Mouse (Mus musculus) limb, embryonic 10.5 days (tissue): ENCODE results near the gene Ptpn3. TPM values are rescaled to one million over a fixed set of nuclear protein-coding genes. Genes with fewer than 3 reads are reported as not detected.
A peak's percentile ranks its signal among the peaks of the same experiment; 100 is the strongest.

Experiments
- DNase-seq: peaks from one replicate; pipeline ENCODE4 v3.0.0-alpha.2; 2017; ENCODE audit warnings: low spot score
- H3K27ac ChIP-seq: fragments of 300-500 bp; sonication (generic); 2 replicates; pipeline ENCODE4 v1.5.1; 2016; ENCODE audit warnings: mild to moderate bottlenecking
- H3K27me3 ChIP-seq: fragments of 300-500 bp; sonication (generic); 2 replicates; pipeline ENCODE4 v1.6.1; 2016; ENCODE audit warnings: low read depth, mild to moderate bottlenecking; ENCODE audit not compliant: poor library complexity, severe bottlenecking
- H3K36me3 ChIP-seq: fragments of 300-500 bp; sonication (generic); 2 replicates; pipeline ENCODE4 v1.6.1; 2016; ENCODE audit warnings: mild to moderate bottlenecking, moderate library complexity
- H3K4me1 ChIP-seq: fragments of 300-500 bp; sonication (generic); 2 replicates; pipeline ENCODE4 v1.6.1; 2016
- H3K4me3 ChIP-seq: fragments of 300-500 bp; sonication (generic); 2 replicates; pipeline ENCODE4 v1.5.1; 2016; ENCODE audit warnings: mild to moderate bottlenecking, moderate library complexity
- H3K9me3 ChIP-seq: fragments of 300-500 bp; sonication (generic); replicated peaks from 2 replicates; pipeline ENCODE4 v1.6.1; 2016; ENCODE audit warnings: mild to moderate bottlenecking
- WGBS: fragments of 180-500 bp; shearing (Covaris S2); methylation state at CpG from one replicate; pipeline ENCODE4 v1.1.7; 2016; 5-methylcytosine and 5-hydroxymethylcytosine counted together
- polyA plus RNA-seq: library from polyadenylated mRNA; unstranded; fragments of >200 nt; fragmentation: Nextera tagmentation; extraction: Ambion mirVana; gene quantifications from 2 replicates; pipeline ENCODE4 v1.2.1, GENCODE M21; 2016

Gene Ptpn3
- polyA plus RNA-seq, 1 experiment from 2014 or later = 1.4 TPM

- Histone ChIP-seq H3K36me3 (no peaks in the 10 kb centered on the region), H3K4me3 (no peak overlapping the region), H3K27ac (no peak overlapping the region), H3K27me3 (peaks cover 10% of the 10 kb centered on the region; the same call in 1 of the 2 replicates), H3K4me1 (peaks cover 7% of the 10 kb centered on the region), H3K9me3 (no peaks in the 10 kb centered on the region)
- WGBS = 95% methylated on average over 4 of the region's 4 CpGs
- DNase-seq = no peak
Observed at GRCm38 (mm10) chr4:57311750-57312149, 10.1 kb upstream of the Ptpn3 start.

- H3K27me3 ChIP-seq = peaks cover 13% of the 10 kb centered on the region
- H3K4me3 ChIP-seq = no peak overlapping the region
- no peaks in the 10 kb centered on the region for H3K9me3 ChIP-seq
- 46% methylated on average over 26 of the region's 26 CpGs for WGBS
- peaks cover 7% of the 10 kb centered on the region for H3K4me1 ChIP-seq
- peak; percentile 38 for DNase-seq
- H3K27ac ChIP-seq = no peak overlapping the region
- no peaks in the 10 kb centered on the region for H3K36me3 ChIP-seq
Observed at GRCm38 (mm10) chr4:57308214-57309000, 6.8 kb upstream of the Ptpn3 start.

- H3K4me1 ChIP-seq = peaks cover 7% of the 10 kb centered on the region
- H3K9me3 ChIP-seq = no peaks in the 10 kb centered on the region
- DNase-seq = no peak
- H3K27me3 ChIP-seq = peaks cover 19% of the 10 kb centered on the region
- 80% methylated on average over 4 of the region's 4 CpGs for WGBS
- no peaks in the 10 kb centered on the region for H3K36me3 ChIP-seq
- H3K27ac ChIP-seq = no peak overlapping the region
- no peak overlapping the region for H3K4me3 ChIP-seq
Observed at GRCm38 (mm10) chr4:57307747-57308146, 6.1 kb upstream of the Ptpn3 start.

GRCm38 (mm10) chr4:57306260-57306659 lies 4.6 kb upstream of the Ptpn3 start:
- no peak overlapping the region for H3K27ac ChIP-seq
- H3K36me3 ChIP-seq = no peaks in the 10 kb centered on the region
- no peaks in the 10 kb centered on the region for H3K9me3 ChIP-seq
- WGBS = 87% methylated on average over 4 of the region's 4 CpGs
- no peak for DNase-seq
- peaks cover 11% of the 10 kb centered on the region for H3K4me1 ChIP-seq
- peaks cover 21% of the 10 kb centered on the region for H3K27me3 ChIP-seq
- no peak overlapping the region for H3K4me3 ChIP-seq

GRCm38 (mm10) chr4:57305644-57306043 lies 4.0 kb upstream of the Ptpn3 start:
- DNase-seq = no peak
- H3K36me3 ChIP-seq = no peaks in the 10 kb centered on the region
- no peak overlapping the region for H3K27ac ChIP-seq
- 70% methylated on average over 7 of the region's 7 CpGs for WGBS
- no peaks in the 10 kb centered on the region for H3K9me3 ChIP-seq
- H3K27me3 ChIP-seq = peaks cover 25% of the 10 kb centered on the region
- peaks cover 16% of the 10 kb centered on the region for H3K4me1 ChIP-seq
- H3K4me3 ChIP-seq = no peak overlapping the region

- Histone ChIP-seq H3K27ac (peak overlapping the region; percentile 82), H3K4me3 (peak overlapping the region; percentile 82), H3K9me3 (no peaks in the 10 kb centered on the region), H3K4me1 (peaks cover 30% of the 10 kb centered on the region), H3K36me3 (no peaks in the 10 kb centered on the region), H3K27me3 (peaks cover 65% of the 10 kb centered on the region)
- DNase-seq = peak; percentile 60
- WGBS = under 1% methylated on average over 37 of the region's 37 CpGs
Observed at GRCm38 (mm10) chr4:57300469-57301409, 898 bp downstream of the Ptpn3 start.

- peak; percentile 65 for DNase-seq
- H3K9me3 ChIP-seq = no peaks in the 10 kb centered on the region
- H3K27ac ChIP-seq = peak overlapping the region; percentile 82
- peak overlapping the region; percentile 82 for H3K4me3 ChIP-seq
- whole genome bisulfite sequencing = under 1% methylated on average over 91 of the region's 97 CpGs
- peaks cover 67% of the 10 kb centered on the region for H3K27me3 ChIP-seq
- no peaks in the 10 kb centered on the region for H3K36me3 ChIP-seq
- H3K4me1 ChIP-seq = peaks cover 30% of the 10 kb centered on the region
Observed at GRCm38 (mm10) chr4:57299701-57300468, 1.8 kb downstream of the Ptpn3 start.

- 4% methylated on average over 9 of the region's 9 CpGs for WGBS
- Histone ChIP-seq H3K27me3 (peaks cover 67% of the 10 kb centered on the region), H3K36me3 (no peaks in the 10 kb centered on the region), H3K27ac (no peak overlapping the region), H3K9me3 (no peaks in the 10 kb centered on the region), H3K4me1 (peaks cover 30% of the 10 kb centered on the region), H3K4me3 (peak overlapping the region; percentile 82)
- peak; percentile 42 for DNase-seq
Observed at GRCm38 (mm10) chr4:57299308-57299700, 2.3 kb downstream of the Ptpn3 start.

GRCm38 (mm10) chr4:57298181-57298580 lies 3.5 kb downstream of the Ptpn3 start:
- Histone ChIP-seq H3K27me3 (peaks cover 61% of the 10 kb centered on the region), H3K27ac (no peak overlapping the region), H3K4me1 (peaks cover 30% of the 10 kb centered on the region), H3K36me3 (no peaks in the 10 kb centered on the region), H3K4me3 (no peak overlapping the region), H3K9me3 (no peaks in the 10 kb centered on the region)
- WGBS = 88% methylated on average over 4 of the region's 4 CpGs
- no peak for DNase-seq

GRCm38 (mm10) chr4:57294971-57295656 lies 6.5 kb downstream of the Ptpn3 start:
- Histone ChIP-seq H3K27me3 (peaks cover 46% of the 10 kb centered on the region), H3K4me1 (peaks cover 15% of the 10 kb centered on the region), H3K36me3 (no peaks in the 10 kb centered on the region), H3K27ac (no peak overlapping the region), H3K9me3 (no peaks in the 10 kb centered on the region), H3K4me3 (no peak overlapping the region)
- no peak for DNase-seq
- WGBS = 82% methylated on average over 9 of the region's 9 CpGs

- no peak overlapping the region for H3K4me3 ChIP-seq
- H3K27ac ChIP-seq = no peak overlapping the region
- no peaks in the 10 kb centered on the region for H3K4me1 ChIP-seq
- WGBS = 96% methylated on average over 5 of the region's 5 CpGs
- no peaks in the 10 kb centered on the region for H3K36me3 ChIP-seq
- peaks cover 22% of the 10 kb centered on the region for H3K27me3 ChIP-seq
- no peak for DNase-seq
- no peaks in the 10 kb centered on the region for H3K9me3 ChIP-seq
Observed at GRCm38 (mm10) chr4:57292670-57293069, 9.0 kb downstream of the Ptpn3 start.

- H3K36me3 ChIP-seq = no peaks in the 10 kb centered on the region
- H3K4me1 ChIP-seq = no peaks in the 10 kb centered on the region
- DNase-seq = no peak
- WGBS = 83% methylated on average over 6 of the region's 6 CpGs
- no peak overlapping the region for H3K4me3 ChIP-seq
- H3K27me3 ChIP-seq = no peaks in the 10 kb centered on the region
- no peaks in the 10 kb centered on the region for H3K9me3 ChIP-seq
- no peak overlapping the region for H3K27ac ChIP-seq
Observed at GRCm38 (mm10) chr4:57290049-57290448, 11.6 kb downstream of the Ptpn3 start.
